Mouse (Mus musculus) layer of hippocampus, adult 9-10 months (tissue): Measurements from ENCODE around the gene Ywhaq.
"Not testable (repeated sequence)": the region's sequence is repeated elsewhere in the genome, so short reads cannot be mapped to it uniquely, and the experiment has no call there.

Experiments
- DNase-seq: peaks from one replicate; pipeline ENCODE4 v3.0.0; 2022; ENCODE audit warnings: low spot score

Ywhaq gene

DNA sequence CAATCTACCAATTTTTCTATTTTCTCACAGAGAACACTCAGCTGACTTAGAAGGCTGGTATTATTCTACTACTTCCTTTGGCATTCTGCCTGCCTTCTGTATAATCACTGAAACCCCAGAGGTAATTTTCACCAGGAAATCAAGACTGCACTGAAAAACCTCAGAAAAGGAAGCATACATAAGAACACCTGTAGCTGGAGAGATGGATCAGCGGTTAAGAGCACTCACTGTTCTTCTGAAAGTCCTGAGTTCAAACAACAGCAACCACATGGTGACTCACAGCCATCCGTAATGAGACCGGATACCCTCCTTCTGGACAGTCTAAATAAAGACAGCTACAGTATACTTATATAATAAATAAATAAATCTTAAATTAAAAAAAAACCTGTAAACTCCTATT lies 7.8 kb downstream of the Ywhaq start:
- no peak for DNase-seq

- DNase-seq, result no peak
These were observed 8.6 kb downstream of the Ywhaq start for GRCm38 (mm10) chr12:21408789-21409367.

DNA sequence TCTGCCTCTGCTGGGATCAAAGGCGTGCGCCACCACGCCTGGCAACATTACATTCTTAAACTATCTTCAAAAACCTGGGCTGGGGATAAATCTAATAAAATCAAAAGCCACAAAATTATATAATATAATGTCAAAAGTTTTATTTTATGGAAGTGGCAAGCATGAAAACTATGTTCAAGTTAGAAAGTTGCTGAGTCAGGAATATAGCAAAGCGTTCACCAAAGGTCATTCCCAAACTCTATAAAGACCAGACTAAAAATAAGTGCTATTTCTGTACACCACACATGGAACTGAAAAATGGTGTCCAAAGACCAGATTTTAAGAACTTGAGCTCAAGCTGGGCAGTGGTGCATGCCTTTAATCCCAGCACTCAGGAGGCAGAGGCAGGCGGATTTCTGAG lies 14.7 kb downstream of the Ywhaq start:
- no peak for DNase-seq

DNA sequence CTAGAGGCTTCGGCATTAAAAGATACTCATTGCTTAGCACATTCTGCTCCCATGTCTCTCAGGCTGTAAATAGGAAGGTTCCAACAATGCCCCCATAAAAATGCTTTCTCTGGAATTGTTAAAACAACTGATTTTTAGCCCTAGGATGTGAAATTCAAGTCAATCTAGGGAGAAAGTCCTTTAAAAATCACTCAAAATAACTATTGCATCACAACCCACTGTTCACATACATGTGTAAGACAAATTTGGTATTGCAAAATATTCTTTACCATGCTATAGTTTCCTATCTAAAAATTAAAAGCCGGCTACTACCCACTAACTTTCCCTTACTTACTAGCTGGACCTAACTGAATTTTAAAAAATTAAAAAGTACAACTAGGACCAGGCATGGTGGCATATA lies 31.2 kb downstream of the Ywhaq start:
- no peak for DNase-seq

GRCm38 (mm10) chr12:21378765-21379346 lies 38.6 kb downstream of the Ywhaq start:
- not testable (repeated sequence) for DNase-seq

GRCm38 (mm10) chr12:21375376-21376157 lies 41.9 kb downstream of the Ywhaq start:
- no peak for DNase-seq

GRCm38 (mm10) chr12:21373820-21374475 lies 43.5 kb downstream of the Ywhaq start:
- no peak for DNase-seq

DNA sequence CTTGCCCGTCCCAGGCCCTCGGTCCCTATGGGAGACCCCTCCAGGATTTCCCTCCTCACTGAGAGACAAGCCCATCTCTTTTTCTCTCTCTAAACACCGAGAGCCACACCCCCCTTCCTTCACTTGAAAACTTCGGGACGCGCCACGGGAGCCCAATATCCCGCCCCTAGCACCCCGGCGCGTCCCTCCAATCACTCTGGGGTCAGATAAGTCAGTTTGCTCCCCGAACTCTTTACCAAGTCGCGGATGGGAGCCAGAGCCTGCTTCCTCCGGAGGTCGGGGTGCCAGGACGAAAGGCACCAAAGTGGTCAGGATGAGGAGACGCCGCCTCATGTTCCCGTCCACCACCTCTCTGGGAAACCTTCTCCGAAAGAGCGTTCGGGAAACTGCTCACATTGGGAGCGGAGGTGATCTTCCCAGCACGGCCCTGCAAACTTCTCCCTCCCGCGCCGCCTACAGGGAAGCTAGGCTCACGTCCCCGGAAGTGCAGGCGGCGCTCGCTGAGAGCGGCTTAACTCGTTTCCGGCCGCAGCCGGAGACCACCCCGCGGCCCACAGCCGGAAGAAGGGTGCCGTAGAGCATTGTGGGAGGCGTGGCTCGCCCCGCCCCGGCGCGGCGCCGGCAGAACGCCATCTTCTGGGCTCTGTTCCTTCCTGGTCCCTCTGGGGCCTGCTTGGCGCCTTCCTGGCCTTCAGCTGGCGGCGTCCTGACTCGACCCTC lies 44.2 kb downstream of the Ywhaq start, which contains the start of gene Adam17:
Gene Adam17, minus strand, starts transcription at position 533 of the 720 bp plus-strand sequence.
- peak; percentile 89 for DNase-seq

GRCm38 (mm10) chr12:21370035-21370611 lies 47.3 kb downstream of the Ywhaq start:
- DNase-seq, result no peak

DNA sequence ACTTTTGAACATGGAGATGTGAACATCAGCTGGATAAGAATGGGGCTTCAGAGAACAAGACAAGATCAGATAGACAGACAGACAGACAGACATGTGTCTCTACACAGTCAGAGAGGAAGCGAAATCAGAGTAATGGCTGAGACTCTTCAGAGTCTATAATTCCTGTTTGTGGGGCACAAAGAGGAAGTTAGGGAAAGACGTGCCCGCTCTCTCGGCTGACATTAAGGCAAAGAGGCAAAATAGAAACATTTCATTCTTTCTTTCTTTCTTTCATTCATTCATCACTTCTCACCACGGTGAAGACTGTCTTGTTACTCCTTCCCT lies 48.4 kb downstream of the Ywhaq start:
- DNase-seq, result no peak

GRCm38 (mm10) chr12:21368376-21369086 lies 48.9 kb downstream of the Ywhaq start:
- DNase-seq, result no peak

- no peak for DNase-seq
These were observed 52.6 kb downstream of the Ywhaq start for GRCm38 (mm10) chr12:21364624-21365435.

- DNase-seq, result no peak
These were observed 54.2 kb downstream of the Ywhaq start for GRCm38 (mm10) chr12:21363195-21363594.

DNA sequence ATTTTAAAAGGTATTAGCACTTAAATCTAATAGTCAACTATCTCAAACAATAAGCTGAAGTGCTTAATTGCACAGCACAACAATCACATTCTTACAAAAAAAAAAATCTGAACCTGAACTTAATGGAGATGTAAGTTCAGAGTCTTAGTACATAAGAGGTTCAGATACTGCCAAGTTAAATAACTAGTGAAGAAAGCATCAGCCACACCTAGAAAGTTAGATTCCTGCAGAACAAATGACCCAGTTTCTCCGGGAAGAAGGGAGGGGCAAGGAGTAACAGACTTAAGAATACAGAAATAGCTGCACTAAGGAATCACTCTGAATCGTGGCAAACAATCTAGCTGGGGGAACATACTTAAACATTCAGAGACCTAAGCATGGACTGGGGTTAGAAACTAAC lies 54.8 kb downstream of the Ywhaq start:
- no peak for DNase-seq

DNA sequence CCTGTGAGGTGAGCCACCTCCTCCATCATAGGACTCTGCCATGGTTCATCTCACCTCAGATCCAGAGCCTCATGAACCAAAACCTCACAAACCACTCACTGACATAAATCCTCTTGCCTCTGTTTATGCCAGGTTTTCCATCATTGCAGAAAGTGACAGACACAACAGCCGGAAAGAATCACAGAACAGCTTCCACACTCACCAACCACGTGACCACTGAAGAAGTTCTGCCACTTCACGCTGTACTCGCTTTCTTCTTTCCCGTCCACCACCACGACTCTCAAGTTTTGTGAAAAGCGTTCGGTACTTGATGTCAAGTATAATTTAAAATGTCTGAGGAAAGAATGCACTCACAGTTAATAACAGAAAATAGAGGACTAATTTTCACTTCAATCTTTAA lies 63.8 kb downstream of the Ywhaq start:
- no peak for DNase-seq

- no peak for DNase-seq
These were observed 67.1 kb downstream of the Ywhaq start for GRCm38 (mm10) chr12:21350113-21350876.

- DNase-seq, result no peak
These were observed 70.5 kb downstream of the Ywhaq start for GRCm38 (mm10) chr12:21346972-21347371.

- DNase-seq, result no peak
These were observed 76.8 kb downstream of the Ywhaq start for GRCm38 (mm10) chr12:21340674-21341073.
